Mouse (Mus musculus): Measurements from ENCODE around the gene Tigar. TPM values are rescaled to one million over a fixed set of nuclear protein-coding genes. Genes with fewer than 3 reads are reported as not detected.

Tigar gene
- 10 to 100 TPM; 26.3 to 27.9 TPM for total RNA-seq (2021)

DNA sequence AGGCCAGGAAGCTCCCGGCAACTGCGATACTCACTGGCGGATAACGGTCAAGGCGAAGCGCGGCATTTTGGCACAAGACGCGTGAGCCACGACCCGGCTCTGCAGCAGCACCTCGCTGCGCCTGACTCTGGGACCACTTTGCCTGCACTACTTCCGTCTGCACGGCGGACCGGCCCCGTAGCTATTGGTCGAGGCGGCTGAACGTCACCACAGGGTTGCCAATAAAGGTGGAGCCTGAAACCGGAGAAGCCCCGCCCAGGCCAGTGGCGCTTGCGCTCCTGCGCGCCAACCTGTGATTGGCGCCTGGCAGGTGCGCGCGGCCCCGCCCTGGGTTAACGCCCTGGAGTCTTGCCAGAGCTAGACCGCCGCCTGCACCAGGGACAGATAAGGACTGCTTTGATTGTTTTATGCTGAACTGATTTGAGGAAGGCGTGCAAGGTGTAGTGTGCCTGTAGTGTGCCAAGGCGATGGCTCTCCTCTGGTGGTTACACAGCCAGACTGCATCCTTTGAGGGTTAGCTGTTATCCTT is at the start of gene Tigar:
TSS of gene Tigar (minus strand) at position 156 of the 529 bp plus-strand sequence.
- DNase-seq (ENCODE audit: extremely low spot score in 1 of 2, low spot score in 1 of 2): peak; percentile 79 to 83

DNA sequence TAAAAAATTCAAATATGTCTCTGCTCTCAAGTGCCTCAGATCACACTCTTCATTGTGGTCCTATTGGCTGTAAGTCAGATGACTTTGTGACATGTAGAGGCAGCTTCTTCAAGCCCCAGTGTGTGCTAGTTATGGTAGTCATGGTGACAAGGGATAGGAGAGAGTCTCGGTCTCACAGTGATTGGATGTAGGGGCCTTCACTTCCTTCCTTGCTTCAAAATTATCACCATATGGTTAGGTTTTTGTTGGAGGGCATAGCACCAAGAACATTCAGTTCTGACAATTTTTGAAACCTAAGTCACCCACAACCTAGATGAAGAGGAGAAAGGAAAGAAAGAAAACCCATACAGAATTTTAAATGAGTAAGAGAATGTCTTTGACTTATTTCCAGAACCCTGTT is 48.0 kb upstream of the Tigar start:
- DNase-seq (ENCODE audit: extremely low spot score in 1 of 2, low spot score in 1 of 2): no peak

- no peak for DNase-seq (ENCODE audit: extremely low spot score in 1 of 2, low spot score in 1 of 2)
Measured at GRCm38 (mm10) chr6:127155468-127155867, 46.1 kb upstream of the Tigar start.

DNA sequence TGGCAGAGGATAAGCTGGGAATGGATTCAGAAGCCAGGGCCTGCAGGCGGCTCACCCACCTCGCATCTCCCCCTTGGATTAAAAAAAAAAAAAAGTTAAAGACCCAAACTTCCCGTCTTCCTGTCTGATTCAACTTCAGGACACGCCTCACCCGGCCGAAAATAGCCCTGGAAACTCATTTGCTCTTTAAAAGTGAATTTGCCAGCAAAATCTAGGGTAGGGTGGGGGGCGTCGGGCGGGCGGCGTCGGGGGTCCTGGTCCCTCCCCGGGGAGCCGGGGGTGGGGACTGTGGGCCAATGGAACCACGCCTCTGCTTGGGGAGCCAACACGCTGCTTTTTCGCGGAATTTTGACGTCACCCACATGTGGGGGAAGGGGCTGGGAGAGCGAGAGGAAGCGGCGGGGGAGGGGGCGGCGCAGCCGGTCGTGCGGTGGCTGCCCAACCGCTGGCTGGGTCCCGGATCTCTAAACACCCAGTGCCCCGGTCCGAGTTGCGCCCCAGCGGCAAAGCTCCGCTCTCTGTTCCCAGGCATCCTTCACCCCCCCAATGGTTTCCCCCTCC is 45.4 kb upstream of the Tigar start:
- DNase-seq (ENCODE audit: extremely low spot score in 1 of 2, low spot score in 1 of 2): no peak

DNA sequence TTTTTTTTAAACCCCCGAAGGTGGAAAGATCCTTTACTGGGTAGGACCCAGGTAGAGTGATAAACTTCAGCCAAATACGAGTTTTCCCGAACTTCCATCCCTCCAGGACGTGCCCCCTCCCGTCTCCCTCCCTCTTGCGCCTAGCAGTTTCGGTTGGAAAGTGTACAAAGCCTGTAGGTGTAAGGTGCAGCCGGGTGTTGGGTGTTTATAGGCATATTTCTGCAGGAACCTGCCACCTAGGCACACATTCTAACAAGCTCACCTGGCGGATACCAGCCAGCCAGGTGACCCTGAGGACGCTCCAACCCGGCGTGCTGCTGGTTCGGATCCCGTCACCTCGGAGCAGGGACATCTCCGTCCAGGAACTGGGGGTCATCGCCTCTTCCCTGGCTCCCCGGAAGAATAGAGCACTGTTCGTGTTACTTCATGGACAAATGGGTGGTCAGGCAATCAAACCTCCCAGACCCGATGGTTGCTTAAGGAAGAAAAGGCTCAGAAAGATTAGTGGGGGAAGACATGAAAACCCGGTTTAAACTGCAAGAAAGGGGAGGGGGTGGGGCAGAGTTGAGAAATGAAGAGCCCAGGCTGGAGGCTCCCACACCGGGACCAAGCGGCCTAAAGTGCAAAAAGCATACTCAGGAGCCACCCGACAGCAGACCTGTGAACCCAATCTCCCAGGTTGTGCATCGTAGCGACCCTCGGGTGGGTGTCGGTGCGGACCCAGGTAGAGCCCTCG is 44.8 kb upstream of the Tigar start:
- no peak for DNase-seq (ENCODE audit: extremely low spot score in 1 of 2, low spot score in 1 of 2)

GRCm38 (mm10) chr6:127153296-127153800 is 44.0 kb upstream of the Tigar start:
- DNase-seq (ENCODE audit: extremely low spot score in 1 of 2, low spot score in 1 of 2): no peak

- no peak for DNase-seq (ENCODE audit: extremely low spot score in 1 of 2, low spot score in 1 of 2)
Measured at GRCm38 (mm10) chr6:127152106-127152951, 43.0 kb upstream of the Tigar start, which contains the start of gene Ccnd2. Gene Ccnd2, minus strand, starts transcription at chr6:127152193.

GRCm38 (mm10) chr6:127151565-127152105 is 42.3 kb upstream of the Tigar start:
- no peak for DNase-seq (ENCODE audit: extremely low spot score in 1 of 2, low spot score in 1 of 2)

GRCm38 (mm10) chr6:127150663-127151564 is 41.6 kb upstream of the Tigar start:
- DNase-seq (ENCODE audit: extremely low spot score in 1 of 2, low spot score in 1 of 2): no peak

DNA sequence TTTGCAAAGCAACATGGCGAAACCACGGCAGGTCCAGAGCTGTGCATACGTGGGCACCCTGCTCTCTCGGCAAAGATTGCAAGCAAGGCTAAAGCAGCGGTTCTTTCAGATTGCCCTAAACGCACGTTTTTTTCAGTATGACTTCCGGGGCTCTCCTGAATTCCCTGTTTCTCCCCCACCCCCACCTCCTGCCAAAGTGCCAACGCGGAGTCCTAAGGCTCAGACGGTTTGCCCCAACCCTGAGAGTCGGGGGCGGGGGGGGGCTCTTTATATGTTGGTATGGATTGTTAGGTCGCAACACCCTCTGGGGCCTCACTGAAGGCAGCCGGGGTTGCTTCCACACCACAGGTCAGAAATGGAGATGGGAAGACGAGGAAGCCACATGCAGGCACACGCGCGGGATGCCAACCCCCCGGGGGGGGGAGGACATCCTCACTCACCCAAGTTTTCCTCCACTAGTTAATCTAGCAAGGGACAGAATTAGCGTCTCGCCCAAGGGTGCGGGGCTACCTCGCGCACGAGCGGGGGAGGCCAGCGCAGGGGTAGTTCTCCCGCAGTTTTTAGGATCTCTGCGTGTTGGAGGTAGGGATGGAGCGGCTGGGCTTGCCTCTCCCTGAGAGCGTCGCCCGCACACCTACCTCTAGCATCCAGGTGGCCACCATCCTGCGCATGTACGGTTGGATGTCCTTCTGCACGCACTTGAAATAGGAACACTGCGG is 40.7 kb upstream of the Tigar start:
- no peak for DNase-seq (ENCODE audit: extremely low spot score in 1 of 2, low spot score in 1 of 2)

DNA sequence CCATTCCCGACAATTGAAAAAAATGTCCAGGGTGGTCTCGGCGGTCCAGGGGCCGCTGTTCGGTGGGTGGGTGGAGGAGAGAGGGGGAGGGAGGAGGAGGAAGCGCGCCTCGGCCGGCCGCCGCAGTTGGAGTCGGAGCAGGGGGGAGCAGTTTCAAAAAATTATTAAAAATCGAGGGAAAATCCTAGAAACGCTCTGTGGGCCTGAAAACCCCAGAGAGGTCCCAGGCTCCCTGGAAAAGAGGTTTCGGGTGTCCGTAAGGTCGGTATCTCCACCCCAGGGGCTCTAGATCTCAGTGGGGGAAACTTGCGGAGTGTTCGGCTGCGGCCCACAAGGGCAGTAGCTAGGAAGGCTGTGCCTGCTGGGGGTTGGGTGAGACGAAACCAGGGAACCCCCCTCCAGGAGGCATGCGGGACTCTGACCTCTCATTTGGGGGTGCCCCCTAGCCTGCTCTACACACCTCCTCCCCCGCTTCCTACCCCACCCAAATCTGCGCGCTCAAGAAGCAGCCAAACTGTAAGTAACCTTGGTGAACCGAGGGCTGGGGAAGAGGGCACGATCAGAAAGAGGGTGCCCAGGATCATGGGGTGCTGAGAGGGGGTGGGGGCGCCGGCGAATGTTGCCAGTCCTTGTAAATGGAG is 40.1 kb upstream of the Tigar start:
- DNase-seq (ENCODE audit: extremely low spot score in 1 of 2, low spot score in 1 of 2): no peak

- no peak for DNase-seq (ENCODE audit: extremely low spot score in 1 of 2, low spot score in 1 of 2)
Measured at GRCm38 (mm10) chr6:127148526-127149302, 39.4 kb upstream of the Tigar start.

DNA sequence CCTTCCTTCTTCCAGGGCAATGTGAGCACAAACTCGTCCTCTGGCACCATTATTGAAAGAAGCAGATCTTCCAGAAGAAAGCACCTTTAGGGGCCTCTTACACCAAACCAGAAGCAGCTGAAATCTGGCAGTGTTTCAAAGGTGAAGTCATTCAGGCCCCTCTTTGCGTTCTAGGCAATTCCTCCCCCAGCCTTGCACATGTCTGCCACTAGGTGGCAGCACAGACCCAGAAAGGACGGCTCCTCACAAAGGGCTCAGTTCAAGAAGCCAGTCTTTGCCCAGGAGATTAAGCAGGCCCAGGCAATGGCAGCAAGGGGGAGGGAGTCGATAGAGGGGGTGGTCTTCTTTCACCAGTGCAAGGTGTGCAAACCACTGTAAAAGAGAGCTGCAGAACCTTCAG is 38.3 kb upstream of the Tigar start:
- peak; percentile 80 for DNase-seq (ENCODE audit: extremely low spot score in 1 of 2, low spot score in 1 of 2)

DNA sequence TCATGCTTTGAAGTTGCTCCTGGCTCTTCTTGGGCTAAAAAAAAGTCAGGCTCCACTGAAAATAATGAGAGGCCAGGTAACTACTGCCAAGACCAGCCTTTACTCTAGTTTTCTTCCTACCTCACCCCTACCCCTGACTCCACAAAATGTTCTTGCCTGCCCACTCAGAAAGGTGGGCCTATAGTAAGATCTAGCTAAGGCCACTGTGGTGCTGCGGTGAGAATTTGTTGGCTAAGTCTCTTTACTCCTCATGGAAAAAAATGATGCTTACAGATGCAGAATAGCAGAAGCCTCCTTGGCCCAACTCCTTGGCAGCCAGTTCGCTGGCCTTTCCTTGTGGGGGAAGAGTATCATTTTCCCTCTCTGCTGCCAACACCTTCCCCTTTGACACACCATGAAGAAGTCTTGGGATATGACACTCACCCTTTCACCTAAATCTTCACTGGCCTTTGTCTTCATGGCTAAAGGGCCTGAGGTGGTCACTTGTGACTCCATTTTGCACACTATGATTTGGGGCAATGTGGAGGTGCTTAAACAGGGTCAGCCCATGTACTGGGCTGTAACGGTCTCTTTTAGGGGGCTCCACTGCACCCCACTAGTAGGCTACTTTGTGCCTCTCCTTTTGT is 37.1 kb upstream of the Tigar start:
- no peak for DNase-seq (ENCODE audit: extremely low spot score in 1 of 2, low spot score in 1 of 2)

DNA sequence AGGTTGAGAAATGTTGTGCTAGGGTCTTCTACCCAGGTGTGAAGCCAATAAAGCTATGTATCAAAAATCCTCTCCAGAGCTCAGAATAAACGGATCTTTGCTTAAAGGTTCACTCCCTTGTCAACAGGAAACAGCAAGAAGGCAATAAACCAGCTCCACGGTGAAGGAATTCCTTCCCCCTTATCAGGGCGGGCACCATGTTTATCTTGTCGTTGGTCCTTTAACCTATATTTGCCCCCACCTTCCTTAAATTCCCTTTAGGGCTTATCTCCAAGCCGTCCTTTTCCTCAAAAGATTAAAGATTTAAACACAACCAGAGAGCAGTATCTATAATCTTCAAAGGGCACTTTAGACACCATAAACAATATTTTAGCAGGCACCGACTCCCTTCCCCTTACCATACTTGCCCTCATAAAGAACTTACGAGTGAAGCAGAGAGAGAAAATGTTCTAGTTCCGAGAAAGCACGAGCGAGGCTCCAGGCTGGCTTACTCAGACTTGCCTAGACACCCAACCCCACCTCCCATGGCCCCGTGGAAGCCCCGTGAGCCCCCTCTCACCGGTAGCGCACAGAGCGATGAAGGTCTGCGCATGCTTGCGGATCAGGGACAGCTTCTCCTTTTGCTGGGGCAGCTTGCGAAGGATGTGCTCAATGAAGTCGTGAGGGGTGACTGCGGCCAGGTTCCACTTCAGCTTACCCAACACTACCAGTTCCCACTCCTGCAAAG is 36.3 kb upstream of the Tigar start:
- DNase-seq (ENCODE audit: extremely low spot score in 1 of 2, low spot score in 1 of 2): no peak

DNA sequence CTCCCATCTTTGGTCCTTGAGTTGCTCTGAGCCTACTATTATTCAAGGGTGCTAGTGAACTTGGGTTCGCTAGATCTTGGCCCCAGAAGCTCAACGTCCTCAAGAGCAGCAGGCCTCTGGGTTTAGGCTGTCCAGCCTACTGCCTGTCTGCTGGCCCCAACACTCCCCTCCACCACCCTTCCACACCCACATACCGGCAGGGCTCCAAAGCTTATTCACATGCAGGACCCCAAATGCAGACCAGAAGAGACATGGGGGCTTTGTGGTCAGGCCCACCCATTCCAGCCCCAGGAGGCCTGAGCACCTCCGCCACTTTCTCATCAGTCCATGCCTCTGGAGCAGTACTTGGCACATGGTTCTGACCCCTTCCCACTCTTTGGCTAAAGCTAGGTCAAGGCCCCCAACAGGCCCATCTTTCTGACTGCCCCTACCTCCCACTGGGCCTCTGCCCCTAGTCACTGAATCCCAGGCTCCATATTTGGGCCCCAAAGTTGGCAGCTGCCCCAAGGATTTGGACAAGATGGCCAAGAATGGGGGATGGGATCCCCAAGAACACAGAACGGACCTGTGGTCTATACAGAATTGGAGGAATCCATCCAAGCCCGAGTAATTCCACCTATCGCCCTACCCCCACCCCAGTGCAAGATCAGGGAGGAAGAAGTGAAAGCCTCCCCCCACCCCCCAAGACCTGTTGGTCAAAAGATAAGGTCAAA is 34.4 kb upstream of the Tigar start:
- DNase-seq (ENCODE audit: extremely low spot score in 1 of 2, low spot score in 1 of 2): no peak
